Mouse (Mus musculus) embryonic facial prominence, embryonic 11.5 days (tissue): ENCODE measurements around the gene Gm3415. TPM values are rescaled to one million over a fixed set of nuclear protein-coding genes. Genes with fewer than 3 reads are reported as not detected.

Experiments
- ATAC-seq: fragments of 200-750 bp; cut with Nextera tagmentation; replicated peaks from 2 replicates; pipeline ENCODE4 v1.8.0; 2017; ENCODE audit warnings: low read depth; ENCODE audit not compliant: insufficient number of reproducible peaks, low FRiP score, low TSS enrichment
- DNase-seq: peaks from one replicate; pipeline ENCODE4 v3.0.0-alpha.2; 2015; ENCODE audit warnings: low spot score
- H3K27ac ChIP-seq: fragments of 300-500 bp; sonication (generic); replicated peaks from 2 replicates; pipeline ENCODE4 v1.5.1; 2014; ENCODE audit warnings: mild to moderate bottlenecking, low read depth, low read length, control low read depth
- H3K27me3 ChIP-seq: fragments of 300-500 bp; sonication (generic); 2 replicates; pipeline ENCODE4 v1.6.1; 2014; ENCODE audit warnings: mild to moderate bottlenecking, low read length, moderate library complexity, mixed read lengths; ENCODE audit not compliant: control insufficient read depth, insufficient read depth
- H3K36me3 ChIP-seq: fragments of 300-500 bp; sonication (generic); replicated peaks from 2 replicates; pipeline ENCODE4 v1.6.1; 2014; ENCODE audit warnings: low read depth, mild to moderate bottlenecking, low read length, moderate library complexity, mixed read lengths; ENCODE audit not compliant: control insufficient read depth, insufficient read depth
- H3K4me1 ChIP-seq: fragments of 300-500 bp; sonication (generic); 2 replicates; pipeline ENCODE4 v1.6.1; 2014; ENCODE audit warnings: low read length, mixed read lengths; ENCODE audit not compliant: control insufficient read depth, insufficient read depth
- H3K4me2 ChIP-seq: fragments of 300-500 bp; sonication (generic); 2 replicates; pipeline ENCODE4 v1.6.1; 2014; ENCODE audit warnings: low read depth, mild to moderate bottlenecking, control low read depth, low read length, moderate library complexity
- H3K4me3 ChIP-seq: fragments of 300-500 bp; sonication (generic); 2 replicates; pipeline ENCODE4 v1.5.1; 2014; ENCODE audit warnings: low read depth, low read length, control low read depth
- H3K9ac ChIP-seq: fragments of 300-500 bp; sonication (generic); replicated peaks from 2 replicates; pipeline ENCODE4 v1.6.1; 2014; ENCODE audit warnings: mild to moderate bottlenecking, control low read depth, low read length
- H3K9me3 ChIP-seq: fragments of 300-500 bp; sonication (generic); replicated peaks from 2 replicates; pipeline ENCODE4 v1.6.1; 2016; ENCODE audit warnings: mild to moderate bottlenecking, low read length, inconsistent platforms, mixed read lengths; ENCODE audit not compliant: control insufficient read depth
- WGBS: fragments of 180-500 bp; shearing (Covaris S2); extraction: QIAGEN DNeasy Blood & Tissue Kit; methylation state at CpG from one replicate; pipeline ENCODE4 v1.1.7; 2014; 5-methylcytosine and 5-hydroxymethylcytosine counted together
- polyA plus RNA-seq: library from polyadenylated mRNA; unstranded; fragments of >200 nt; fragmentation: Nextera tagmentation; extraction: Ambion mirVana; gene quantifications from 2 replicates; pipeline ENCODE4 v1.2.1, GENCODE M21; 2014

The Gm3415 gene
- polyA plus RNA-seq, 1 experiment from 2014 or later = not detected

GRCm38 (mm10) chr5:146607816-146608215, 51.9 kb downstream of the Gm3415 start:
- peaks cover 2% of the 10 kb centered on the region; the same call in 1 of the 2 replicates for H3K4me1 ChIP-seq
- H3K4me2 ChIP-seq = no peak overlapping the region
- no peak overlapping the region for H3K9ac ChIP-seq
- H3K27ac ChIP-seq = no peak overlapping the region
- no peak for ATAC-seq
- DNase-seq = no peak
- H3K4me3 ChIP-seq = no peak overlapping the region
- no peaks in the 10 kb centered on the region for H3K36me3 ChIP-seq
- no peaks in the 10 kb centered on the region for H3K9me3 ChIP-seq
- H3K27me3 ChIP-seq = no peaks in the 10 kb centered on the region
- 80% methylated on average over 5 of the region's 5 CpGs for WGBS

Other genes with a start within 250 kb of the Gm3415 start
- gene Wasf3, start 171.2 kb upstream of the Gm3415 start, polyA plus RNA-seq = 3.8 and 3.9 TPM in 2 replicates
- gene Gm6408, start 74.2 kb upstream of the Gm3415 start, polyA plus RNA-seq = not detected in 2 replicates
- gene Gm6370, start 64.8 kb upstream of the Gm3415 start, polyA plus RNA-seq = not detected in 2 replicates
- not detected in 2 replicates for gene 4930449I24Rik, start 53.7 kb upstream of the Gm3415 start, polyA plus RNA-seq
- gene Gm3402, start 42.0 kb upstream of the Gm3415 start, polyA plus RNA-seq = not detected in 2 replicates
- gene Gm3404, start 30.3 kb upstream of the Gm3415 start, polyA plus RNA-seq = not detected in 2 replicates
- not detected in 2 replicates for gene Gm3409, start 18.5 kb upstream of the Gm3415 start, polyA plus RNA-seq
- gene Gpr12, start 29.1 kb downstream of the Gm3415 start, polyA plus RNA-seq = 0.14 TPM in 1 of 2 replicates, not detected in the other
- gene Usp12, start 238.9 kb downstream of the Gm3415 start, polyA plus RNA-seq = 11.1 and 11.8 TPM in 2 replicates